Mouse (Mus musculus) layer of hippocampus, adult 9-10 months (tissue): ENCODE measurements at regions not wholly inside any gene's neighbourhood (a gene's known extent, or its start where the extent isn't known, plus 50 kb on each side); places are given as distances from the start of the nearest gene placed in this dataset.

ENCODE experiments used
- DNase-seq: peaks from one replicate; pipeline ENCODE4 v3.0.0; 2022; ENCODE audit warnings: low spot score

- DNase-seq, result no peak
Observed at GRCm38 (mm10) chr16:39102151-39102550, 209.7 kb downstream of the Igsf11 start.

- no peak for DNase-seq
Observed at GRCm38 (mm10) chr16:39103360-39104095, 211.1 kb downstream of the Igsf11 start.

- DNase-seq, result peak; percentile 38
Observed at GRCm38 (mm10) chr16:39109383-39110033, 217.0 kb downstream of the Igsf11 start.

- no peak for DNase-seq
Observed at GRCm38 (mm10) chr16:39110089-39110488, 217.6 kb downstream of the Igsf11 start.

GRCm38 (mm10) chr16:39118059-39118458 is 225.6 kb downstream of the Igsf11 start:
- no peak for DNase-seq

GRCm38 (mm10) chr16:39119811-39120210 is 227.3 kb downstream of the Igsf11 start:
- DNase-seq, result no peak

GRCm38 (mm10) chr16:39123445-39123952 is 231.0 kb downstream of the Igsf11 start:
- DNase-seq, result no peak

GRCm38 (mm10) chr16:39132459-39132858 is 240.0 kb downstream of the Igsf11 start:
- no peak for DNase-seq

- DNase-seq, result no peak
Observed at GRCm38 (mm10) chr16:39135777-39136176, 243.3 kb downstream of the Igsf11 start.

GRCm38 (mm10) chr16:39147151-39147550 is 254.7 kb downstream of the Igsf11 start:
- no peak for DNase-seq

- DNase-seq, result no peak
Observed at GRCm38 (mm10) chr16:39151325-39152318, 259.2 kb downstream of the Igsf11 start.

- no peak for DNase-seq
Observed at GRCm38 (mm10) chr16:39158893-39159292, 266.4 kb downstream of the Igsf11 start.

- no peak for DNase-seq
Observed at GRCm38 (mm10) chr16:39159725-39160124, 267.3 kb downstream of the Igsf11 start.

GRCm38 (mm10) chr16:39162684-39163083 is 270.2 kb downstream of the Igsf11 start:
- peak; percentile 11 for DNase-seq

- no peak for DNase-seq
Observed at GRCm38 (mm10) chr16:39191861-39192260, 299.4 kb downstream of the Igsf11 start.

GRCm38 (mm10) chr16:39195431-39195830 is 303.0 kb downstream of the Igsf11 start:
- DNase-seq, result no peak

GRCm38 (mm10) chr16:39196896-39197295 is 304.4 kb downstream of the Igsf11 start:
- DNase-seq, result no peak

GRCm38 (mm10) chr16:39223551-39223950 is 331.1 kb downstream of the Igsf11 start:
- peak; percentile 11 for DNase-seq

GRCm38 (mm10) chr16:39229501-39229900 is 337.0 kb downstream of the Igsf11 start:
- no peak for DNase-seq

- no peak for DNase-seq
Observed at GRCm38 (mm10) chr16:39230439-39230838, 338.0 kb downstream of the Igsf11 start.

GRCm38 (mm10) chr16:39234290-39234689 is 341.8 kb downstream of the Igsf11 start:
- no peak for DNase-seq

GRCm38 (mm10) chr16:39273490-39273889 is 381.0 kb downstream of the Igsf11 start:
- no peak for DNase-seq
